Mouse (Mus musculus): Measurements from ENCODE around the gene Tiparp.

DNA sequence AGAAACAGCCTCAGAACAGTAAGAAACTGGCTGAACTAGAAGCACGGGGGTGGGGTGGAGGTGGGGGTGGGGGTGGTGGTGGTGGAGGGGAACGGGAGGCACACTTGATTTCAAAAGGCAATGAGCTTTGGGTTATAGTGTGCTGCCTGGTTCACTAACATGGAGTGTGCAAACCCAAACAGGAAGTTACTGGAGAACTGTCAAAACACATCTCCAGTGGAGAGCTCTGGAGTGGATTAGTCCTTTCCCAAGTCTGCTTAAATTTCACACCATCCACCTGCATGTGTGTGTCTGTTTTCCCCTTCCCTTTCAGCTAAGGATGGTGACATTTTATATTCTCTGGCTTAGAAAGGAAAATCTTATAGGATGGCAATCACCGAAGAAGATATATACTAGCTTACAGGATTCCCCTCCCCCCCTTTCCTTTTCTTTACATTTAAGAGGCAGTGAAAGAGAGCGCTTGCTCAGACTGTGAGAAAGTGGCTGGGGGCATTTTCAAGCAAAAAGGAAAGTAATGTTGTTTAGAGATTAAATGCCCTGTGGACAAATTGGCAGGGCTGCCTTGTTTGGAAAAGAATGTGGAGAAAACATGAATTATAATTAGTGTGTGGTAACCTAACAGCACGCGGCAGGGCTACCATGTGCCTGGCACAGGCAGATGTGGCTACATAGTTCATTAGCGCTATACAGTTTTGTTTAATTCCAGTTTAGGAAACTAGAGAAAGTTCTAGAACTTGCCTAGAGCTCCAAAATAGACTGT, 70.0 kb downstream of the Tiparp start:
- TF ChIP-seq CTCF (IDR thresholded peaks at IDR 0.05; ENCODE audit: insufficient read depth, low read length) (no peak), POLR2A (IDR thresholded peaks at IDR 0.05; ENCODE audit: borderline replicate concordance, extremely low read depth, low read depth, low read length) (no peak)

Measured in lung, adult 2 months (tissue).